Mouse (Mus musculus) layer of hippocampus, adult 8-10 months (tissue): Measurements from ENCODE around the gene Gm13287. TPM values are rescaled to one million over a fixed set of nuclear protein-coding genes. Genes with fewer than 3 reads are reported as not detected.
"Not testable (repeated sequence)": the region's sequence is repeated elsewhere in the genome, so short reads cannot be mapped to it uniquely, and the experiment has no call there.

Experiments used
- DNase-seq, 2 experiments: peaks; one replicate each; pipeline ENCODE4 v3.0.0; 2022; ENCODE audit warnings: low spot score in 2 of 2
- total RNA-seq, 4 experiments: library from RNA; stranded (reverse); gene quantifications; 2 replicates each; pipeline ENCODE4 v1.2.4; 2022

The Gm13287 gene
- total RNA-seq, 4 experiments from 2014 or later, result not detected

DNA sequence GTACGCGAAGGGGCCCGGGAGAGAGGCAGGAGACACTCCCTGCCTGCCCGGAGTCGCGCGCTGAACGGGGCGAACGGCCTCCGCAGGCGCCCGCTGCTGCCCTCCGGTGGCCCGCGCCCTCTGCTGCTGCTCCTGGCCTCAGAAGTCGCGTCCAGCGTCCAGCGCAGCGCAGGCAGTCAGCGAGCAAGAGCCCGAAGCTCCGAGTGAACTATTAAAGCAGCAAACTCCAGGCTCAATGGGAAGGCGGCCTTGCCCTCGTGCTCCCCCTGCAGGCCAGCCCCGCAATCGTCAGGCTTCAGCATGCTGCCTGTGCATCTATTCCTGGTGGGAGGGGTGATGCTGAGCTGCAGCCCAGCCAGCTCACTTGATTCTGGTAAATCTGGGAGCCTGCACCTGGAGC, 6.0 kb upstream of the Gm13287 start, which contains the start of gene Gm13279:
Gene Gm13279, plus strand, starts transcription at position 301 of the 400 bp plus-strand sequence.
- DNase-seq, result not testable (repeated sequence)

DNA sequence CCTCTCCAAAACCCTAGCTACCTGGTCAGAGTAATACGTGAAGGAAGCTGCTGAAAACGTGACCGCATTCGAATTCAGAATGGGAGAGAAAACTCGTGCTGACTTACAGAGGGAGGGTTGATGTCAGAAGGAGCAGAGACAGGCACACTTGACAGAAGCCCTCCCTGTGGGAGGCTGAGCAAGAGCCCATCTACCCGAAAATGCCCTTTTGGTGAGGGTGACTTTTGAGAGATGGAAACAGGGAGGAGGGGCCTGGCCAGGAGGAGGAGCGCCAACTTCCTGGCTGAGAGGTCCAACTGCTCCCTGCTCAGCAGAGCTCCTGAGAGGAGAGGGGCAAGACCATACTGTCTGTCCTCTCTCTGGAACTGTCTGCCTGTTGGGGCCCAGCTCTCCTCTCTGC, 3.7 kb upstream of the Gm13287 start, which contains the start of gene Gm13285:
Gene Gm13285, plus strand, starts transcription at position 301 of the 400 bp plus-strand sequence.
- not testable (repeated sequence) for DNase-seq

DNA sequence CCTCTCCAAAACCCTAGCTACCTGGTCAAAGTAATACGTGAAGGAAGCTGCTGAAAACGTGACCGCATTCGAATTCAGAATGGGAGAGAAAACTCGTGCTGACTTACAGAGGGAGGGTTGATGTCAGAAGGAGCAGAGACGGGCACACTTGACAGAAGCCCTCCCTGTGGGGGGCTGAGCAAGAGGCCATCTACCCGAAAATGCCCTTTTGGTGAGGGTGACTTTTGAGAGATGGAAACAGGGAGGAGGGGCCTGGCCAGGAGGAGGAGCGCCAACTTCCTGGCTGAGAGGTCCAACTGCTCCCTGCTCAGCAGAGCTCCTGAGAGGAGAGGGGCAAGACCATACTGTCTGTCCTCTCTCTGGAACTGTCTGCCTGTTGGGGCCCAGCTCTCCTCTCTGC, 2.2 kb downstream of the Gm13287 start, which contains the start of gene Gm13288:
Gene Gm13288, plus strand, starts transcription at position 301 of the 400 bp plus-strand sequence.
- DNase-seq, result not testable (repeated sequence)

DNA sequence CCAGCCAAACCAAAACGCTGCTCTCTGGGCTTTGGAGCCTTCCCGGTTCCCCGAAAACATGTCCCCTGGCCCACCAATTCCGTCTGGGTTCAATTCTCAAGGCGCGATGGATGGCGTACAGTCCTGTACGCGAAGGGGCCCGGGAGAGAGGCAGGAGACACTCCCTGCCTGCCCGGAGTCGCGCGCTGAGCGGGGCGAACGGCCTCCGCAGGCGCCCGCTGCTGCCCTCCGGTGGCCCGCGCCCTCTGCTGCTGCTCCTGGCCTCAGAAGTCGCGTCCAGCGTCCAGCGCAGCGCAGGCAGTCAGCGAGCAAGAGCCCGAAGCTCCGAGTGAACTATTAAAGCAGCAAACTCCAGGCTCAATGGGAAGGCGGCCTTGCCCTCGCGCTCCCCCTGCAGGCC, 2.7 kb downstream of the Gm13287 start:
- DNase-seq, result not testable (repeated sequence)

DNA sequence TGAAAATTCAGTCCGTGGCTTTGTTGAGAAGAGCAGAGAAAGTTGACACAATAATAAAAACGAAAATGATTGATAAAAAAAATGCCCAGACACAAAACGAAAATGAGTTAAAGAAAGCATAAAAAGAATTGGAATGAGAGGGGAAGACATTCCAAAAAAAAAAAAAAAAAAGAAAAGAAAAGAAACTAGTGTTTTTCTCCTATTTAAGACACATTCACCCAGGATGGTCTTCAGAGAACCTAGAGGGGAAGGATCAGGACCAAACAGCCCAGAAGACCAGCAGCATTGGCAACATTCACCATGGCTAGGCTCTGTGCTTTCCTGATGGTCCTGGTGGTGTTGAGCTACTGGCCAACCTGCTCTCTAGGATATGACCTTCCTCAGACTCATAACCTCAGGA, 12.9 kb downstream of the Gm13287 start, which contains the start of gene Ifna7:
Gene Ifna7, plus strand, starts transcription at position 301 of the 400 bp plus-strand sequence.
- DNase-seq, result no peak

DNA sequence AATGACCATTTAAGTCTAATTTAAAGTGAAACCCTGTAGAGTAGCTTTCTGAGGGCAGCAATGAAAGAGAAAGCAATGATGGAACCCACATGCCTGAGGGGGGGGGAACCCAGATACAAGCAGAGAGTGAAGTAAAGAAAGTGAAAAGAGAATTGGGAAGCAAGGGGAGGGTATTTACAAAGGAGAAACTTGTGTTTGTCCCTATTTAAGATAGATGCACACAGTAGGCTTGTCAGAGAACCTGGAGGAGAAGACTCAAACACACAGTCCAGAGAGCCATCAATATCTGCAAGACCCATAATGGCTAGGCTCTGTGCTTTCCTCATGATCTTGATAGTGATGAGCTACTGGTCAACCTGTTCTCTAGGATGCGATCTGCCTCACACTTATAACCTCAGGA, 16.6 kb downstream of the Gm13287 start, which contains the start of gene Ifna11:
Gene Ifna11, plus strand, starts transcription at position 301 of the 400 bp plus-strand sequence.
- no peak for DNase-seq

DNA sequence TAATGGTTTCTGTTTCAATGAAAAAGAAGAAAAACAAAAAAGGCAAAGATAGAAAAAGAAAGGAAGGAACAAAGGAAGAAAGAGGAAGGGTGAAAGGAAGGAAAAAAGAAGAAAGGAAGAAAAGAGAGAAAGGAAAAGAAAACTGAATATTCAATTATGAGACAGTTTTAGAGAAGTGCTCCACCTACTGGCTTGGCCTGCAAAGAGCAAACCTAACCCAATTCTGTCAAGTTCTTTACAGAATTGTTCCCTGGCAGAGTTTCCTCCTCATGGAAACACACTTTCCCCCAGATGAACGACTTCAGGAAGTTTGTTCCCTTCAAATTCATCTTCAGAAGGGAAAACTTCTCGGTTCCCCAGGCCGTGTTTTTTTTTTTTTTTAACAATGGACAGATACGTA, 19.9 kb downstream of the Gm13287 start:
- DNase-seq, result no peak

DNA sequence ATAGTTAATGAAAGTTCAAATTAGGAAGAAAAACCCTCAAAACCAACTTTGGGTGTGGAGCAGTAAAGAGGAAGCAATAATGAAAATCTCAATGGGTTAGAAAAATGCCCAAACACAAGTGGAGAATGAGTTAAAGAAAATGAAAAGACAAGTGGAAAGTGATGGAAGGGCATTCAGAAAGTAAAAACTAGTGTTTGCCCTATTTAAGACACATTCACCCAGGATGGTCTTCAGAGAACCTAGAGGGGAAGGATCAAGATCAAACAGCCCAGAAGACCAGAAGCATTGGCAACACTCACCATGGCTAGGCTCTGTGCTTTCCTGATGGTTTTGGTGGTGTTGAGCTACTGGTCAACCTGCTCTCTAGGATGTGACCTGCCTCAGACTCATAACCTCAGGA, 24.1 kb downstream of the Gm13287 start, which contains the start of gene Ifna6:
Gene Ifna6, plus strand, starts transcription at position 301 of the 400 bp plus-strand sequence.
- DNase-seq, result not testable (repeated sequence)

DNA sequence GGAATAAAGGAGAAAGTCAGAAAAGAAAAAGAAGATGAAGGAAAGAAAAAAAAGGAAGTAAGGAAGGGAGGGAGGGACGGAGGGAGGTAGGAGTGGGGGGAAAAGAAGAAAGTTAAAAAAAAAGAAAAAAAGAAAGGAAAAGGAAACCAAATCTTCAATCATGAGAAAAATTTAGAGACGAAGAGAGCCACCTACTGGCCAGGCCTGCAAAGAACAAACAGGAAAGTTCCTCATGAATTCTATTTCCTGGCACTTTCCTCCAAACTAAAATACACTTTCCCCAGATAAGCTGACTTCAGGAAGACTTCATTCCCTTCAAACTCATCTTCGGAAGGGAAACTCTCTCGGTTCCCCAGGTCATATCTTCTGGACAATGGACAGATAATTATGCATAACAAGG, 27.5 kb downstream of the Gm13287 start:
- DNase-seq, result peak in 1 of 2 experiments; percentile 6

DNA sequence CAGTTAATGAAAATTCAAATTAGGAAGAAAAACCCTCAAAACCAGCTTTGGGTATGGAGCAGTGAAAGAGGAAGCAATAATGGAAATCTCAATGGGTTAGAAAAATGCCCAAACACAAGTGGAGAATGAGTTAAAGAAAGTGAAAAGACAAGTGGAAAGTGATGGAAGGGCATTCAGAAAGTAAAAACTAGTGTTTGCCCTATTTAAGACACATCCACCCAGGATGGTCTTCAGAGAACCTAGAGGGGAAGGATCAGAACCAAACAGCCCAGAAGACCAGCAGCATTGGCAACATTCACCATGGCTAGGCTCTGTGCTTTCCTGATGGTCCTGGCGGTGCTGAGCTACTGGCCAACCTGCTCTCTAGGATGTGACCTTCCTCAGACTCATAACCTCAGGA, 32.2 kb downstream of the Gm13287 start, which contains the start of gene Ifna5:
Gene Ifna5, plus strand, starts transcription at position 301 of the 400 bp plus-strand sequence.
- DNase-seq, result not testable (repeated sequence)

DNA sequence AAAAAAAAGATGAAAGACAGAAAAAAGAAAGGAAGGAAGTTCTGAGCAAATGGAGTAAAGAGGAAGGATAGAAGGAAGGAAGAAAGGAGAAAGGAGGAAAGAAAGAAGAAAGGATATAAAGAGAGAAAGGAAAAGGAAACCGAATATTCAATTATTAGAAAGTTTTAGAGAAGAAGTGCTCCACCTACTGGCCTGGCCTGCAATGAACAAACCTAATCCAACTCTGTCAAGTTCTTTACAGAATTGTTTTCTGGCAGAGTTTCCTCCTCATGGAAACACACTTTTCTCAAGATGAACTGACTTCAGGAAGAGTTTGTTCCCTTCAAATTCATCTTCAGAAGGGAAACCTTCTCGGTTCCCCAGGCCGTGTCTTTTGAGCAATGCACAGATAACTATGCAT, 35.8 kb downstream of the Gm13287 start:
- DNase-seq, result no peak

DNA sequence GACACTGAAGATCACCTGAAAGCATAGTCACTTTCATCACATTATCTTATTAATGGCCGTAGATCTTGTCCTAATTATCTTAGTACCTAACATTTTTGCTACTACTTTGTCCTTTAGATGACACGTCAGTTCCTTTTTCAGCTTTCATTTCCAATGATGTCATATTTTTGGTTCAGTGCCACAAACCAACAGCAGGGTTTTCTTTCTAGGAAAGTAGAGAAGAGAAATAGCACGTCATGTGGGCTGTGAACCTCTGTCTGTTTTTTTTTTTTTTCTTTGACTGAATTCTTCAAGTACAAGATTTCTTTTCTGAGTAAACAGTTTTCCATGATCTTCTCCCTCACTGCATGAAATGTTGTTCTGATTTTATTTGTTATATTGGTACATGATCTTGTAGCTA, 37.0 kb downstream of the Gm13287 start:
- no peak for DNase-seq

DNA sequence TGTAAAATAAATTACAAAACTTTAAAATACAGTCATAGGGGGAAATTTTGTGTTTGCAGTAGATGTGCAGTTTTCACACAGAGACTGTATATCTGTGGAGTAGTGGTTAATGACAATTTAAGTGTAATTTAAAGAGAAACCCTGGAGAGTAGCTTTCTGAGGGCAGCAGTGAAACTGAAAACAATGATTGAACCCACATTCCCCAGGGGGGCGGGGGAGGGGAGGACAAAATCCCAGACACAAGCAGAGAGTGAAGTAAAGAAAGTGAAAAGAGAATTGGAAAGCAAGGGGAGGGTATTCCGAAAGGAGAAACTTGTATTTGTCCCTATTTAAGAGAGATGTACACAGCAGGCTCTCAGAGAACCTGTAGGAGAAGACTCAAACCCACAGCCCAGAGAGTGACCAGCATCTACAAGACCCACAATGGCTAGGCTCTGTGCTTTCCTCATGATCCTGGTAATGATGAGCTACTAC, 38.4 kb downstream of the Gm13287 start, which contains the start of gene Ifna4:
Gene Ifna4, plus strand, starts transcription at position 424 of the 474 bp plus-strand sequence.
- no peak for DNase-seq

DNA sequence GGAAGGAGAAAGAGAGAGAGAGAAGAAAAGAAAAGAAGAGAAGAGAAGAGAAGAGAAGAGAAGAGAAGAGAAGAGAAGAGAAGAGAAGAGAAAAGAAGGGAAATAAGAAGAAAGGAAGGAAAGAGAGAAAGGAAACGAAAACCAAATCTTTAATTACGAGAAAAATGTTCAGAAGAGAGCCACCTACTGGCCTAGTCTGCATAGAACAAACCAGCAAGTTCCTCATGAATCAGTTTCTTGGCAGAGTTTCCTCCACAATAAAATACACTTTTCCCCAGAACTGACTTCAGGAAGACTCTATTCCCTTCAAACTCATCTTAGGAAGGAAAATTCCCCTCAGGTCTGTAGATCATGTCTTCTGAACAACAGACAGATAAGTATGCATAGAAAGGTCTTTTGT, 42.3 kb downstream of the Gm13287 start:
- no peak for DNase-seq

DNA sequence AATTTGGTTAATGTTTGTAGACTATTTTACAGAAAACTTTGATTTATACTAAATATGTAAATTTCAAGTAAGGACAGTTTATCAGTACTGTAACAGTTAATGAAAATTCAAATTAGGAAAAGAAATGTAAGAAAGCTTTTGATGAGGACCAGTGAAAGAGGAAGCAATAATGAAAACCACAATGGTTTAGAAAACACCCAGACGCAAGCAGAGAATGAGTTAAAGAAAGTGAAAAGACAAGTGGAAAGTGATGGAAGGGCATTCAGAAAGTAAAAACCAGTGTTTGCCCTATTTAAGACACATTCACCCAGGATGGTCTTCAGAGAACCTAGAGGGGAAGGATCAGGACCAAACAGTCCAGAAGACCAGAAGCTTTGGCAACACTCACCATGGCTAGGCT, 46.6 kb downstream of the Gm13287 start, which contains the start of gene Ifna1:
Gene Ifna1, plus strand, starts transcription at position 390 of the 400 bp plus-strand sequence.
- no peak for DNase-seq

DNA sequence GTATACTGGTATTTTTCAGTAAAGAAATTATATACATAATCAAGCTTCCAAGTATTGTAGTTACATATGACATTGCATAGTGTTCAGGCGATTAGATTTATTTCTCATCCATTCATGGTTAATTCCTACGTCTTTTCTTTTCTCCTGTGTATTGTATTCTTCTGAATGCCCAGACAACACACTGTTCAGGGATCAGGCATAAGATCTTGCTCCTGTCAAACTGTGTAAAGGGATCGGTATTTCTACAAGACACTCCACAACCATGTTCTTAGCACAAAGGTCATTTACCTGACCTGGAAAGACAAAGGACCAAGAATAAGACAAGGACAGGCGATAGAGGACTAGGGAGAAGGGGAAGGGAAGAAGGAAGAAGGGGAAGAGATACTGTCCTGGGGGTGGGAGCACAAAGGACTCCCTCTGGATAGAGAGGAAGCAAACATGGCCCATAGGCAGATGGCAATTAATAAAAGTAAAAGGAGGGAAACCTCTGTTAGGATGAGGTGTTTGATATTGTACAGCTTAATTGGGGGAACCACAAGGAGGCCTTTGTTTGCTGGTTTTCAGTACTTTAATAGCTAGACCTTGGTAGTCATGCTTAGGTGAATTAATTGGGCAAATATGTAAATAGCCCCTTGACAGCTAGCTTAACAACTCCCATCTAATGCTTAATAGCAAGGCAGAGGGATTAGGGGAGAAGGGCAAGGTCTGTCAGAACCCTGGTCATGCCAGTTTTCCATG, 48.1 kb downstream of the Gm13287 start:
- no peak for DNase-seq

Other genes starting within 250 kb of the Gm13287 start
- gene Ifna15, start 245.0 kb upstream of the Gm13287 start, total RNA-seq, result not detected
- gene Ifna14, start 231.5 kb upstream of the Gm13287 start, total RNA-seq, result not detected
- not detected for gene Ifna9, start 210.9 kb upstream of the Gm13287 start, total RNA-seq
- not detected for gene Ifna12, start 199.9 kb upstream of the Gm13287 start, total RNA-seq
- not detected for gene C87499, start 168.8 kb upstream of the Gm13287 start, total RNA-seq
- not detected for gene Ifna13, start 158.8 kb upstream of the Gm13287 start, total RNA-seq
- not detected for gene Ifna16, start 126.3 kb upstream of the Gm13287 start, total RNA-seq
- not detected for gene Ifna2, start 119.3 kb upstream of the Gm13287 start, total RNA-seq
- gene Ifnab, start 111.9 kb upstream of the Gm13287 start, total RNA-seq, result not detected
- gene Gm26566, start 81.4 kb upstream of the Gm13287 start, total RNA-seq, result 1 to 10 TPM in 1 of 4 experiments, under 1 TPM in 3; 0.72 to 1.7 (median 0.82) TPM
- 100 to 1,000 TPM in 3 of 4 experiments, 10 to 100 TPM in 1; 96.8 to 117 (median 107) TPM for gene Klhl9, start 80.8 kb upstream of the Gm13287 start, total RNA-seq
- not detected for gene Gm13271, start 48.4 kb upstream of the Gm13287 start, total RNA-seq
- gene Gm13283, start 43.1 kb upstream of the Gm13287 start, total RNA-seq, result not detected
- not detected for gene Gm13290, start 29.4 kb upstream of the Gm13287 start, total RNA-seq
- not detected for gene Gm13289, start 26.3 kb upstream of the Gm13287 start, total RNA-seq
- gene Gm13272, start 23.4 kb upstream of the Gm13287 start, total RNA-seq, result not detected
- not detected for gene Ifnz, start 21.1 kb upstream of the Gm13287 start, total RNA-seq
- gene Gm13276, start 17.5 kb upstream of the Gm13287 start, total RNA-seq, result not detected
- not detected for gene Gm13277, start 14.6 kb upstream of the Gm13287 start, total RNA-seq
- not detected for gene Gm13278, start 11.7 kb upstream of the Gm13287 start, total RNA-seq
- not detected for gene Gm13275, start 8.8 kb upstream of the Gm13287 start, total RNA-seq
- gene Gm13279, start 5.9 kb upstream of the Gm13287 start, total RNA-seq, result not detected
- gene Gm13285, start 3.6 kb upstream of the Gm13287 start, total RNA-seq, result not detected
- gene Gm13288, start 2.3 kb downstream of the Gm13287 start, total RNA-seq, result not detected
- gene Ifna7, start 13.0 kb downstream of the Gm13287 start, total RNA-seq, result not detected
- gene Ifna11, start 16.7 kb downstream of the Gm13287 start, total RNA-seq, result not detected
- not detected for gene Ifna6, start 24.2 kb downstream of the Gm13287 start, total RNA-seq
- gene Ifna5, start 32.3 kb downstream of the Gm13287 start, total RNA-seq, result not detected
- gene Ifna4, start 38.6 kb downstream of the Gm13287 start, total RNA-seq, result not detected
- not detected for gene Ifna1, start 46.8 kb downstream of the Gm13287 start, total RNA-seq
- gene Ifne, start 76.9 kb downstream of the Gm13287 start, total RNA-seq, result not detected